Mouse (Mus musculus): ENCODE measurements around the gene Pheta2.

DNA sequence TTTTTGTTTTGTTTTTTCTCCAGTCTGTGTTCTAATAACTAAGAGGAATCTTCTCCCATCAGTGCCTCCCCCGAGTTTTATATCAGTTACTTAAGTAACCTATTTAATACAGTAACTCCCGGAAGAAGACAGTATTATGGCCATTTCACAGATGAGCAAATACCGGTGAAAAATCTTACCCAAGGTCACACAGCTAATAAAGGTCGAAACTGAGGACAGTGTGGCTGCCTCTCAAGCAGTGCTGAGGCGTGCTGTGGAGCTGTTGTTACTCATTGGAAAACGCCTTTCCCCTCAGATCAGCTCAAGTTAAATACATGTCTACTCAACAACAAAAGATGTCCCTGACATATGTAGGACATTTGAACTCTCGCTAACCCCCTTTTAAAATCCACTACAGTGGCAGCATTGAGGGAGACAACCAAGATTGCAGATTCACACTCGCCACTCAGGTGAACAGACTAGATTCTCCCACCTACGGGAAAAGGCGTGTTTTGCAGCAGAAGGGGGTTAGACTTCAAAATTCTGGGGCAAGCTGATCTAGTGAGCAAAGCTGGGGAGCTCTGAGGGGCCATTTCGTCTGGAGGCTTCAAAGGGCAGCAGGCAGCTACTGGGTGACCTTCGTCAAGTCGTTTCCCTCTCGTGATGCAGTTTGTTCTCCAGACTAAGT, 14.5 kb downstream of the Pheta2 start:
- TF ChIP-seq CTCF (IDR thresholded peaks at IDR 0.05; ENCODE audit: low read depth), result no peak
- TF ChIP-seq EP300 (IDR thresholded peaks at IDR 0.05; ENCODE audit: low read depth), result no peak
